Mouse (Mus musculus) liver, postnatal 0 days (tissue): ENCODE results near the gene Hnrnph3. TPM values are rescaled to one million over a fixed set of nuclear protein-coding genes. Genes with fewer than 3 reads are reported as not detected.

Experiments used
- ATAC-seq: fragments of 200-750 bp; cut with Nextera tagmentation; 2 replicates; pipeline ENCODE4 v1.8.0; 2017; ENCODE audit warnings: mild to moderate bottlenecking, moderate library complexity
- DNase-seq: peaks from one replicate; pipeline ENCODE4 v3.0.0-alpha.2; 2016
- H3K27ac ChIP-seq: fragments of 300-500 bp; sonication (generic); 2 replicates; pipeline ENCODE4 v1.5.1; 2014; ENCODE audit warnings: antibody characterized with exemption, moderate library complexity, mild to moderate bottlenecking, low read depth
- H3K27me3 ChIP-seq: fragments of 300-500 bp; sonication (generic); 2 replicates; pipeline ENCODE4 v1.6.1; 2014; ENCODE audit warnings: low read length, control low read depth, mixed read lengths; ENCODE audit not compliant: insufficient read depth
- H3K36me3 ChIP-seq: fragments of 300-500 bp; sonication (generic); replicated peaks from 2 replicates; pipeline ENCODE4 v1.6.1; 2014; ENCODE audit warnings: mild to moderate bottlenecking, control low read depth, low read length, moderate library complexity, mixed read lengths; ENCODE audit not compliant: insufficient read depth
- H3K4me1 ChIP-seq: fragments of 300-500 bp; sonication (generic); 2 replicates; pipeline ENCODE4 v1.6.1; 2014; ENCODE audit warnings: antibody characterized with exemption, mild to moderate bottlenecking, control low read depth; ENCODE audit not compliant: insufficient read depth
- H3K4me2 ChIP-seq: fragments of 300-500 bp; sonication (generic); 2 replicates; pipeline ENCODE4 v1.6.1; 2014; ENCODE audit warnings: low read depth, mild to moderate bottlenecking, low read length, moderate library complexity, mixed read lengths
- H3K4me3 ChIP-seq: fragments of 300-500 bp; sonication (generic); 2 replicates; pipeline ENCODE4 v1.5.1; 2014; ENCODE audit warnings: low read depth, low read length
- H3K9ac ChIP-seq: fragments of 300-500 bp; sonication (generic); replicated peaks from 2 replicates; pipeline ENCODE4 v1.6.1; 2014; ENCODE audit warnings: mild to moderate bottlenecking, moderate library complexity
- H3K9me3 ChIP-seq: fragments of 300-500 bp; sonication (generic); 2 replicates; pipeline ENCODE4 v1.6.1; 2016; ENCODE audit warnings: mild to moderate bottlenecking, control low read depth, low read length, mixed read lengths
- CTCF ChIP-seq: sonication (generic); IDR thresholded peaks from 2 replicates; pipeline ENCODE4 v1.5.1; 2016; ENCODE audit warnings: antibody characterized with exemption, low read depth
- EP300 ChIP-seq: IDR thresholded peaks from 2 replicates; pipeline ENCODE4 v1.6.1; 2016; ENCODE audit warnings: antibody characterized with exemption, low read depth, mild to moderate bottlenecking
- WGBS: fragments of 180-500 bp; shearing (Covaris S2); extraction: QIAGEN DNeasy Blood & Tissue Kit; methylation state at CpG from one replicate; pipeline ENCODE4 v1.1.7; 2014; ENCODE audit not compliant: insufficient replicate concordance; 5-methylcytosine and 5-hydroxymethylcytosine counted together
- polyA plus RNA-seq: library from polyadenylated mRNA; unstranded; fragments of >200 nt; fragmentation: Nextera tagmentation; extraction: Ambion mirVana; gene quantifications from 2 replicates; pipeline ENCODE4 v1.2.1, GENCODE M21; 2015

The Hnrnph3 gene
- polyA plus RNA-seq, 1 experiment from 2014 or later: 12.4 TPM

GRCm38 (mm10) chr10:63011556-63011955 lies 12.5 kb downstream of the Hnrnph3 start:
- Histone ChIP-seq H3K4me3 (no peak overlapping the region), H3K9me3 (no peaks in the 10 kb centered on the region), H3K4me2 (no peak overlapping the region), H3K36me3 (peaks cover 54% of the 10 kb centered on the region), H3K27me3 (no peaks in the 10 kb centered on the region), H3K27ac (no peak overlapping the region), H3K9ac (no peak overlapping the region), H3K4me1 (no peaks in the 10 kb centered on the region)
- no peak for DNase-seq
- no peak for TF ChIP-seq EP300
- TF ChIP-seq CTCF: no peak
- no peak for ATAC-seq
- WGBS: 87% methylated on average over 6 of the region's 6 CpGs

GRCm38 (mm10) chr10:63010268-63010667 lies 13.7 kb downstream of the Hnrnph3 start:
- Histone ChIP-seq H3K36me3 (peaks cover 42% of the 10 kb centered on the region), H3K4me3 (no peak overlapping the region), H3K9me3 (no peaks in the 10 kb centered on the region), H3K27me3 (no peaks in the 10 kb centered on the region), H3K4me1 (no peaks in the 10 kb centered on the region), H3K27ac (no peak overlapping the region), H3K4me2 (no peak overlapping the region), H3K9ac (no peak overlapping the region)
- ATAC-seq: 0 out of 2 replicates have a peak, but pooled peaks have one; percentile 27
- TF ChIP-seq EP300 (no peak), CTCF (no peak)
- no peak for DNase-seq
- WGBS: 48% methylated on average over 4 of the region's 4 CpGs

- Histone ChIP-seq H3K9ac (no peak overlapping the region), H3K27ac (no peak overlapping the region), H3K27me3 (no peaks in the 10 kb centered on the region), H3K4me2 (no peak overlapping the region), H3K36me3 (peaks cover 42% of the 10 kb centered on the region), H3K9me3 (no peaks in the 10 kb centered on the region), H3K4me1 (no peaks in the 10 kb centered on the region), H3K4me3 (no peak overlapping the region)
- DNase-seq (no peak), ATAC-seq (0 out of 2 replicates have a peak, but pooled peaks have one; percentile 29)
- TF ChIP-seq EP300 (no peak), CTCF (no peak)
- 61% methylated on average over 3 of the region's 3 CpGs for WGBS
Measured at GRCm38 (mm10) chr10:63008193-63008592, 15.8 kb downstream of the Hnrnph3 start.

GRCm38 (mm10) chr10:63004556-63004955 lies 19.5 kb downstream of the Hnrnph3 start:
- H3K4me3 ChIP-seq: no peak overlapping the region
- DNase-seq (no peak), ATAC-seq (no peak)
- WGBS: 84% methylated on average over 9 of the region's 9 CpGs
- H3K27ac ChIP-seq: no peak overlapping the region
- H3K9me3 ChIP-seq: no peaks in the 10 kb centered on the region
- no peak overlapping the region for H3K4me2 ChIP-seq
- no peak overlapping the region for H3K9ac ChIP-seq
- no peaks in the 10 kb centered on the region for H3K27me3 ChIP-seq
- no peak for TF ChIP-seq CTCF
- peaks cover 34% of the 10 kb centered on the region for H3K36me3 ChIP-seq
- H3K4me1 ChIP-seq: no peaks in the 10 kb centered on the region

GRCm38 (mm10) chr10:63003252-63003651 lies 20.8 kb downstream of the Hnrnph3 start:
- TF ChIP-seq CTCF (no peak), EP300 (no peak)
- Histone ChIP-seq H3K4me2 (no peak overlapping the region), H3K9me3 (no peaks in the 10 kb centered on the region), H3K9ac (no peak overlapping the region), H3K36me3 (peaks cover 36% of the 10 kb centered on the region), H3K4me1 (no peaks in the 10 kb centered on the region), H3K4me3 (no peak overlapping the region), H3K27me3 (no peaks in the 10 kb centered on the region), H3K27ac (no peak overlapping the region)
- 74% methylated on average over 9 of the region's 9 CpGs for WGBS
- DNase-seq (no peak), ATAC-seq (no peak)

GRCm38 (mm10) chr10:63000584-63000983 lies 23.4 kb downstream of the Hnrnph3 start:
- Histone ChIP-seq H3K36me3 (peaks cover 34% of the 10 kb centered on the region), H3K4me1 (no peaks in the 10 kb centered on the region), H3K4me2 (no peak overlapping the region), H3K9ac (no peak overlapping the region), H3K4me3 (no peak overlapping the region), H3K27ac (no peak overlapping the region), H3K9me3 (no peaks in the 10 kb centered on the region), H3K27me3 (no peaks in the 10 kb centered on the region)
- WGBS: 63% methylated on average over 9 of the region's 9 CpGs
- DNase-seq: peak; percentile 34
- TF ChIP-seq EP300: no peak
- no peak for TF ChIP-seq CTCF
- ATAC-seq: peak; percentile 74

- Histone ChIP-seq H3K27ac (no peak overlapping the region), H3K27me3 (no peaks in the 10 kb centered on the region), H3K9ac (no peak overlapping the region), H3K4me2 (no peak overlapping the region), H3K9me3 (no peaks in the 10 kb centered on the region), H3K4me3 (no peak overlapping the region), H3K36me3 (peaks cover 18% of the 10 kb centered on the region), H3K4me1 (no peaks in the 10 kb centered on the region)
- ATAC-seq (no peak), DNase-seq (no peak)
- TF ChIP-seq CTCF (no peak), EP300 (no peak)
- 85% methylated on average over 9 of the region's 9 CpGs for WGBS
Measured at GRCm38 (mm10) chr10:62993991-62994390, 30.0 kb downstream of the Hnrnph3 start.
